Mouse (Mus musculus): ENCODE measurements around the gene Dgke.

DNA sequence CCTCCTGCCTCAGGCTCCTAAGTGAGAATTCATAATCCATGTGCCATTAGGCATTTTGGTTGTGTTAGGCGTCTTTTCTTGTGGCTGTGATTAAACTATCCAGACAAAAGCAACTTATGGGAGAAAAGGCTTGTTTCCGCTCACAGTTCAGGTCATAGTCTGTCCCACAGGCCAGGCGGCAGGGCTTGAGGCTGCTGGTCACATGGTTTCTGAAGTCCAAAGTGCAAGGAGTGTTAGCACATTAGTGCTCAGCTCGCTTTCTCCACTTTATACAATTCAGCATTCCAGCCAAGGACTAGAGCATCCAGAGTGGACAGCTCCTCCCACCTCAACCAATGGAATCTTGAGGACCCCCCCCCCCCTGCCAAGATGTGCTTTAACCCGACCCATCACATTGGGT lies 54.4 kb downstream of the Dgke start:
- TF ChIP-seq CTCF (IDR thresholded peaks at IDR 0.05; ENCODE audit: low read depth, low read length) (no peak), GATA1 (IDR thresholded peaks at IDR 0.05; ENCODE audit: borderline replicate concordance, low read length) (no peak), POLR2AphosphoS5 (IDR thresholded peaks at IDR 0.05; ENCODE audit: insufficient replicate concordance, low read depth, low read length) (no peak)

All from G1E (cell line).